Mouse (Mus musculus): ENCODE data around the gene Dnajb13.
"Not testable (repeated sequence)": the region's sequence is repeated elsewhere in the genome, so short reads cannot be mapped to it uniquely, and the experiment has no call there.

Gene Dnajb13

GRCm38 (mm10) chr7:100488474-100489048 is 26.2 kb downstream of the Dnajb13 start:
- no peak for DNase-seq (ENCODE audit: low read depth, low spot score)

- no peak for DNase-seq (ENCODE audit: low read depth, low spot score)
Measured at GRCm38 (mm10) chr7:100487301-100487700, 27.5 kb downstream of the Dnajb13 start.

DNA sequence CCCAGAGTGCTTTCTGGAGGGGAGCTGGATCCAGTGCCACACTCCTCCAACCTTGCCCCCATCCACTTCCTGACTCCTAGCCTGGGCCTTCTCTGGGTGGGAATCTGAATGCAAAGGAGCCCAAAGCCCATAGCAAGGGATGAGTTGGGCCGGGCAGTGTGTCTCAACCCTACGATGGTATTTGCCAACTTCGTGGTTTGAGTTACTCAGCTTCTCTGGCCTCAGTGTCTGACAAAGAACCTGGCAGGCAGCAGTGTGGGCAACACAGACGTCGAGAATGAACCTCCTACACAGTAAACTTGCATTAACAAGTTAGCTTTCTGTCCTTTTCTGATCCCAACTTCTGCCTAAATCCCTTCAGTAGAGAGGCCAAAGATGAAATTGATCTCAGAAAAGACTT is 30.3 kb downstream of the Dnajb13 start:
- DNase-seq (ENCODE audit: low read depth, low spot score): no peak

GRCm38 (mm10) chr7:100482046-100482445 is 32.7 kb downstream of the Dnajb13 start:
- DNase-seq (ENCODE audit: low read depth, low spot score): not testable (repeated sequence)

DNA sequence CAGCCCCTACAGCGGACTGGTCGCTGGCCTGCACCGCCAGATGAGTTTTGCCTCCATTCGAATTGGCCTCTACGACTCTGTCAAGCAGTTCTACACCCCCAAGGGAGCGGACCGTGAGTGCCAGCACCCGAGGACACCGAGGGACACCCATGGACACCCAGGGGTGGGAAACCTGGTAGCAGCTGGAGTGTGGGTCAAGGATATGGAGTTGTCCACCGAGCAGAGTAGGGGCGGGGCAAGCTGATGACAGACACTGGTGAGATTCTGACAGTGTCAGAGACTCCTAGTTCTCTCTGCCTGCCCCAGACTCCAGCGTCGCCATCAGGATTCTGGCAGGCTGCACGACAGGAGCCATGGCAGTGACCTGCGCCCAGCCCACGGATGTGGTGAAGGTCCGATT is 34.6 kb downstream of the Dnajb13 start:
- no peak for DNase-seq (ENCODE audit: low read depth, low spot score)

- no peak for DNase-seq (ENCODE audit: low read depth, low spot score)
Measured at GRCm38 (mm10) chr7:100479823-100480164, 35.0 kb downstream of the Dnajb13 start.

DNA sequence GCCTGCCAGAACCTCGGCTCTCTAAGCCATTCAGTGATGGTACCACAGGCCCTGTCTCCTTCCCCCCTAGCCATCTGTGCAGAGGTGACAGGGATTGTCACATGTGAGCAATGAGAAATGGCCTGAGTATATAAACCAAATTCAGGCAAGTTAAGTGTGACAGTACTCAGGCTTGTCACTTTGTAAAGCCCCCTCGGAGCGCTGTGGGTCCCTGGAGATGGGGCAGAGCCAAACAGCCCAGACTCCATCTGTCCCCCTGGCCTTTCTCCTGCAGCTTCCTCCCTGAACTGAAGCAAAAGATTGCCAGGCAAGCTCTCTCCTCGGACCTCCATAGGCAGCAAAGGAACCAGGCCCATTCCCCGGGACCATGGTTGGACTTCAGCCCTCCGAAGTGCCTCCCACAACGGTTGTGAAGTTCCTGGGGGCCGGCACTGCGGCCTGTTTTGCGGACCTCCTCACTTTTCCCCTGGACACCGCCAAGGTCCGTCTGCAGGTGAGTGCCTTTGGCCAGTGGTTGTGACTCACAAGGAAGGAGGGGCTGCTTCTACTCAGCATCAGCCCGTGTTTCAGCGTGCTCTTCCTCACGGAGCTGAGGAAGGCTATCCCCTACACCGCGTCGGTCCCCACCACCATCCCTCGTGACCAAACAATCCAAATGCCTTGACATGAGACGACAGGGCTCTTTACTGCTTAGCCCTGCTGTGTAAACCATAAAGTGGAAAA is 35.5 kb downstream of the Dnajb13 start:
- no peak for DNase-seq (ENCODE audit: low read depth, low spot score)

- DNase-seq (ENCODE audit: low read depth, low spot score): no peak
Measured at GRCm38 (mm10) chr7:100474680-100475079, 40.1 kb downstream of the Dnajb13 start.

GRCm38 (mm10) chr7:100473846-100474454 is 40.8 kb downstream of the Dnajb13 start:
- no peak for DNase-seq (ENCODE audit: low read depth, low spot score)

DNA sequence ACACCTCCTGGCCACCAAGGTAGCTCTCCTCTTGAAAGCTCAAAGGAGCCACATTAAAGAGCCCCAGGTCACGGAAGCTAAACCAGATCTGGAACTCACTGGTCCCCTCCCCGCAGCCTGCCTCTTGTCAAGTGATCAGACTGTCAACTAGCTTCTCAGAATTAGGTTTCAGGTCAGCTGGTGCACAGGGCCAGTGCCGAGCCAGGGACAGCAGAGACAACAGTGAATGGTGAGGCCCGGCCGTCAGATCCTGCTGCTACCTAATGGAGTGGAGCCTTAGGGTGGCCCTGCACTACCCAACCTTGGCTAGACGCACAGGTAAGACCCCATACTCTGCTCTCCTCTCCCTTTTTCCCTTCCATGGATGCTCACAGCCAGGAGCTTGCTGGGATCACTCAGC is 42.0 kb downstream of the Dnajb13 start, which contains the start of gene Ucp3:
Gene Ucp3 (plus strand): TSS at position 214 of the 400 bp plus-strand sequence.
- DNase-seq (ENCODE audit: low read depth, low spot score): no peak

GRCm38 (mm10) chr7:100471407-100471797 is 43.4 kb downstream of the Dnajb13 start:
- no peak for DNase-seq (ENCODE audit: low read depth, low spot score)

GRCm38 (mm10) chr7:100470796-100471406 is 43.9 kb downstream of the Dnajb13 start:
- no peak for DNase-seq (ENCODE audit: low read depth, low spot score)

GRCm38 (mm10) chr7:100469502-100469901 is 45.3 kb downstream of the Dnajb13 start:
- DNase-seq (ENCODE audit: low read depth, low spot score): no peak

DNA sequence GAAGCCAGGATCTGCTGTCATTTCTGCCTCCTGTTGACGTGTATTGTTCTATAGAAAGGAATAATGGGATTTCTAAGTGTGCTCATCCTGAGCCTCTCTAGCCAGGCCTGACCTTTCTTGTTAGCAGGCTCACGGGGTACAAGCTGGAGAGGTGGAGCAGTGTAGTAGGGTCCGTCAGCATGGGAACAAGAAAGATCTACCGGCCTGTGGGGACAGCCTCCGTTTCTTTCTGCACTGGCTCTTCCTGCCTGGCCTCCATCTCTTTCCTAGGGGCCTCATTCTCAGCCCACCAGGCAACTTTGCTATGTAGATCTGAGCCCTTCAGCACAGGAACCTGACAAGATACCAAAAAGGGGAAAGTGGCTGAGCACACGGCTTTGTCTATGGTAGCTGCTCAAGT is 46.0 kb downstream of the Dnajb13 start:
- no peak for DNase-seq (ENCODE audit: low read depth, low spot score)

GRCm38 (mm10) chr7:100466781-100467510 is 47.8 kb downstream of the Dnajb13 start:
- DNase-seq (ENCODE audit: low read depth, low spot score): no peak

- DNase-seq (ENCODE audit: low read depth, low spot score): no peak
Measured at GRCm38 (mm10) chr7:100465656-100466309, 49.0 kb downstream of the Dnajb13 start.

- no peak for DNase-seq (ENCODE audit: low read depth, low spot score)
Measured at GRCm38 (mm10) chr7:100465248-100465647, 49.5 kb downstream of the Dnajb13 start.

DNA sequence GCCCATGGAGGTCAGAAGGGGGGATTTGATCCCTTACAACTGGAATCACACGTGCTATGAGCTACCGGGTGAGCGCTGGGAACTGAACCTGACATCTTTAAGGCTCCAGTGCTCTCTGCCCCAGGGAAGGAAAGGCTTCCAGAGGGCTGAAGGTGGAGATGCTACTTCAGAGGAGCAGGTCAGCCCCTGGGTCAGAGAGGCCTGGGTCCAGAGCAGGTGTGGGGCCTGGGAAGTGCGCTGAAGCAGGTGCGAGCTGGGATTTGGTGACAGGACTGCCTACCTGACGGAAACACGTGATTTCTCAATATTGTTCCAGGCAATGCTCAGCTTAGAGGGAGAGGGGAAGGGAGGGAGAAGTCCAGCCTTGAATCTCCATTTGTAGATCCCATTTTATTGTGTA is 50.5 kb downstream of the Dnajb13 start:
- no peak for DNase-seq (ENCODE audit: low read depth, low spot score)

DNA sequence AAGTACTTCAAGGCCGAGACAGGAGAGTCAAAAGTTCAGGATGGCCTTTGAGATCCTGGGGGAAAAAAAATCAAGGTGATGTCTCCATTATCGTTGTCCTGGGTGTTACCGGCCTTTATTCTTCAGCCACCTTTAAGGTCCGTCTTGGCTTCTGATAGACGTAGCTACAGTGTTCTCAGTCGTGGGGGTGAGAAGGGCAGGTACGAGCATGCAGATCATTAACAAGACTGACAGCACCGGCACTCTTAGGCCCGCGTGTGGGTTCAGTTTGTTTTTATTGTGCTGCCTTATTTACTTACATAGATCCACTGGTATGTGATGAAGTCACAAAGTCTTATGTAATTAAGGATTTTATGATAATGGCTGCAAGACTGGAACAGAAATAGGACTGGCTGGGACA is 51.0 kb downstream of the Dnajb13 start:
- DNase-seq (ENCODE audit: low read depth, low spot score): no peak

- no peak for DNase-seq (ENCODE audit: low read depth, low spot score)
Measured at GRCm38 (mm10) chr7:100463194-100463593, 51.6 kb downstream of the Dnajb13 start.

DNA sequence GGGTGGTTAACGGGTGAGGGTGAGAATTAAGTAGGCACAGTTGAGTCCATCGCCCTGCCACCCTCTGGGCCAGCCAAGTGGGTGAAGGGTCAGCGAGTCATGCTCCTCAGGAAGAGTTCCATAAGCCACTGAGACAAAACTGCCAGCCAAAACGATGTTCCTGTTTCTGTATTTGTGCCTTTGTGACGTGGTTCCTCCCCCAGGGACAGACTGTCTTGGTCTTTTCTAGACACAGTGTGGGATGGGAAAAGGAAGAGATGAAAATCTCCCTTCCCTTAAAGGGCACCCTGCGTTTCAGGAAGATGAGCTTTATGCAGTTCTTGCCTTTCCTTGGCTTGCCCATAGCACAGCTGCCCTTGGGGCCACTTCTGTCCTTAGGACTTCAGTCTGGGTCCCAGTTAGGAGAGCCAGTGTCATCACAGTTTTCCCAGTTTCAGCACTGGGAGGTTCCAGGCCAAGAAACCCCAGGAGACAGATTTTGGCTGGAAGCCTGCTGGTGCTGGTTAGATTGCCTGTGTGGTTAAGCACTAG is 53.1 kb downstream of the Dnajb13 start:
- DNase-seq (ENCODE audit: low read depth, low spot score): no peak
